Mouse (Mus musculus) lung, embryonic 15.5 days (tissue): ENCODE data around the gene Cald1. TPM values are rescaled to one million over a fixed set of nuclear protein-coding genes. Genes with fewer than 3 reads are reported as not detected.

Source experiments
- ATAC-seq: fragments of 200-750 bp; cut with Nextera tagmentation; 2 replicates; pipeline ENCODE4 v1.8.0; 2017; ENCODE audit warnings: moderate number of reproducible peaks, borderline replicate concordance; ENCODE audit not compliant: low FRiP score, low TSS enrichment; ENCODE audit errors: extremely low read depth
- H3K27ac ChIP-seq: fragments of 300-500 bp; sonication (generic); 2 replicates; pipeline ENCODE4 v1.5.1; 2015; ENCODE audit warnings: moderate library complexity, mild to moderate bottlenecking, inconsistent platforms
- H3K27me3 ChIP-seq: fragments of 300-500 bp; sonication (generic); 2 replicates; pipeline ENCODE4 v1.6.1; 2015; ENCODE audit warnings: inconsistent platforms
- H3K36me3 ChIP-seq: fragments of 300-500 bp; sonication (generic); 2 replicates; pipeline ENCODE4 v1.6.1; 2015; ENCODE audit warnings: inconsistent platforms
- H3K4me1 ChIP-seq: fragments of 300-500 bp; sonication (generic); 2 replicates; pipeline ENCODE4 v1.6.1; 2015; ENCODE audit warnings: inconsistent platforms
- H3K4me2 ChIP-seq: fragments of 300-500 bp; sonication (generic); 2 replicates; pipeline ENCODE4 v1.6.1; 2015; ENCODE audit warnings: inconsistent platforms, mild to moderate bottlenecking, moderate library complexity
- H3K4me3 ChIP-seq: fragments of 300-500 bp; sonication (generic); 2 replicates; pipeline ENCODE4 v1.5.1; 2015; ENCODE audit warnings: mild to moderate bottlenecking, inconsistent platforms
- H3K9ac ChIP-seq: fragments of 300-500 bp; sonication (generic); 2 replicates; pipeline ENCODE4 v1.6.1; 2015; ENCODE audit warnings: inconsistent platforms
- H3K9me3 ChIP-seq: fragments of 300-500 bp; sonication (generic); 2 replicates; pipeline ENCODE4 v1.6.1; 2016; ENCODE audit warnings: inconsistent platforms
- WGBS: fragments of 180-500 bp; shearing (Covaris S2); methylation state at CpG from one replicate; pipeline ENCODE4 v1.1.7; 2015; 5-methylcytosine and 5-hydroxymethylcytosine counted together
- polyA plus RNA-seq: library from polyadenylated mRNA; unstranded; fragments of >200 nt; fragmentation: Nextera tagmentation; extraction: Ambion mirVana; gene quantifications from 2 replicates; pipeline ENCODE4 v1.2.1, GENCODE M21; 2015

The Cald1 gene
- 292 and 299 TPM in 2 replicates for polyA plus RNA-seq

DNA sequence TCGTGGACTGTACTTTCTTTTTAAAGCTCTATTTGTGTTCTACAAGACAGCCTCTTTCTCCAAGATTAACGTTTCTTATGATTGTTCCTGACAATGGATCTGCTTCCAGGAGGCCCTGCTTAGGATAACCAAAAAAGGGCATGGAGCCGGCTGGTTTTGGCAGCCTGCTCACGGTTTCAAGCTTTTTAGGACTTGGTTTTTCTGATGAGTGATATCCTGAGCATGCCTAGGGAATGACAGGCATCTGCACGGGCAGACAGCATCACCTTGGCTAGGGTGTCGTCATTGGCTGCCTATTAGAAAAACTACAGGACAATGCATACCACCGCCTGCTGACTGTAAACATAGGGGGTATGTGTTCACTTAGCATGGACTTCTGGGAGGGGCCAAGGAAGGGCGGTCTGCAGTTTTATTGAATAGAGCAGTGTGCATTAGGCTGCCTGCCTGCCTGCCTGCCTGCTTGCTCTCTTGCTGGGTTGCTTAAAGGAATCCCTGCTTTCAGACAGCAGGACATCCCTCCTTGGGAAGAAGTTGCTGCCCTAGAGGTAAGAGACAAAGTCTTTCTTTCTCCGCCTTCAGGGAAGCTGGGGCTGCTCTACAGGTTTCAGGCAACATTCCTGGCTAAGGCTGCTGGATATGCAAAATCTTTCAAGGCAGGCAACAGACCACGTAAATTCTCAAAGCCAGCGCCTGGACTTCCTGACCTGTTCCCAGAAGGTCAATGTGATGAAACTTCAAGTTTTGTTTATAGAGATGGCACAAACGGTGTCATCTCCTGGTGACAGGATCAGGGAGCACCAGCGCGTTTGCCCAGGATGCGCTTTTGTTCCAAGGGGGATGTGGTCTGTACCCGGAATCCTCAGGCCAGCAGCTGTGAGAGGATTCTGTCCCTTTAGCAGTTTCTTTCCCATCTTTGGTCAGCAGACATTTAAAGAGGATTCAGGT is at the start of gene Cald1:
Cald1 (plus strand) TSS at position 380 of the 945 bp plus-strand sequence.
- Histone ChIP-seq H3K9me3 (no peaks in the 10 kb centered on the region), H3K4me1 (peaks cover 36% of the 10 kb centered on the region), H3K36me3 (no peaks in the 10 kb centered on the region), H3K27ac (peak within 1 kb of the TSS; percentile 81), H3K4me2 (peak within 1 kb of the TSS; percentile 49), H3K4me3 (peak within 1 kb of the TSS; percentile 43), H3K9ac (peak within 1 kb of the TSS; percentile 36), H3K27me3 (no peaks in the 10 kb centered on the region)
- ATAC-seq = peak; percentile 94
- 6% methylated on average over 16 of the region's 16 CpGs for WGBS

DNA sequence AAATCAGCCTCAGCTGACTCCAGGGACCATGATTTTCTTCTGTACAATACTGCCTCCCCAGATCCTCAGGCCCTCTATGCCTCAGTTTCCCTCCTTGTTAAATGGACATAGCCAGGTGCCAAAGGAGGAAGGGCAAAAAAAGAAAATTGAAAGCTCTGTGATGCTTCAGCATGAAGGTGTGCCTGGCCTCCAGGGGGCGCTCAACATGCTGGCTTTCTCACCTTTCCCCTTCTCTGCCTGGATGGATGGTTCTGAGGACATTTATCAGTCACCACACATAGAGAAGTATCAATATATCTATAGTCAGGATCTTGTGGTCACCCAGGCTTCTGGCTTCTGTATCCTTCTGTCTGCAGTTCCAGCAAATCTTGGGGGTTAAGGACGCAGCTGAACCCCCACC is 49.3 kb upstream of the Cald1 start:
- Histone ChIP-seq H3K9ac (no peak overlapping the region), H3K36me3 (no peaks in the 10 kb centered on the region), H3K4me2 (no peak overlapping the region), H3K9me3 (no peaks in the 10 kb centered on the region), H3K27me3 (no peaks in the 10 kb centered on the region), H3K4me1 (peaks cover 34% of the 10 kb centered on the region), H3K4me3 (no peak overlapping the region), H3K27ac (peak overlapping the region; percentile 77)
- WGBS = 55% methylated on average over 2 of the region's 2 CpGs
- no peak for ATAC-seq

DNA sequence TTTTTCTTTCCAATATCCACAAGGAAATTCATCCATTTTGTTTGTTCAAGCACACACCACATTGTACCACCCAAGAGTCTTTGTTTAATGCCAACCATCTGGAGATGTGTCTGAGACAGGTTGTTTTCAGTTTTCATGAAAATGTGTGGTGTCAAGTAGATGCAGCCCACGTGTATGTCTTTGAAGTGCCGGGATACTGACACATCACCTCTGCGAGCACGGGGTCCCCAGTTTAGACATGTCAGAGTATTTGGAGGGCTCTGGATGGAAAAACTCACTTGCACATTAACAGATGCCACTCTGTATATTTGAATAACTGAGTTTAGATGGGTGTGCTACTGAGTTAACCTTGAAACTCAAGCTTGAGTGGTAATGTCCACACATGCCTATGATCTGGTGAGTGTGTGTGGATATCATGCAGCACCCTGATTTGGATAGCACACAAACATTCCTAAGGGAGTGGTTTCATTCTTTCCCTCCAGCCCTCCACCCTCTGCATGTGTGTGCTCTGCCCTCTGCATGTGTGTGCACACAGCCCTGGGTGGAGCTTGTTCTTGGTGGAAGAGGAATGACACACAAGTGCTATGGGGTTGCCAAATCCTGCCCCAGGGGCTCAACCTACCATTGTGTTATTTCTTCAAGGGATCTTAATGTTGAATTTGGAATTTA is 45.7 kb upstream of the Cald1 start:
- no peaks in the 10 kb centered on the region for H3K9me3 ChIP-seq
- H3K4me3 ChIP-seq = no peak overlapping the region
- H3K4me2 ChIP-seq = no peak overlapping the region
- H3K4me1 ChIP-seq = peaks cover 18% of the 10 kb centered on the region; the same call in 1 of the 2 replicates
- no peaks in the 10 kb centered on the region for H3K36me3 ChIP-seq
- H3K27ac ChIP-seq = no peak overlapping the region
- 43% methylated on average over 4 of the region's 4 CpGs for WGBS
- H3K9ac ChIP-seq = no peak overlapping the region
- no peaks in the 10 kb centered on the region for H3K27me3 ChIP-seq
- ATAC-seq = peak; percentile 58; the same call in 1 of the 2 replicates

DNA sequence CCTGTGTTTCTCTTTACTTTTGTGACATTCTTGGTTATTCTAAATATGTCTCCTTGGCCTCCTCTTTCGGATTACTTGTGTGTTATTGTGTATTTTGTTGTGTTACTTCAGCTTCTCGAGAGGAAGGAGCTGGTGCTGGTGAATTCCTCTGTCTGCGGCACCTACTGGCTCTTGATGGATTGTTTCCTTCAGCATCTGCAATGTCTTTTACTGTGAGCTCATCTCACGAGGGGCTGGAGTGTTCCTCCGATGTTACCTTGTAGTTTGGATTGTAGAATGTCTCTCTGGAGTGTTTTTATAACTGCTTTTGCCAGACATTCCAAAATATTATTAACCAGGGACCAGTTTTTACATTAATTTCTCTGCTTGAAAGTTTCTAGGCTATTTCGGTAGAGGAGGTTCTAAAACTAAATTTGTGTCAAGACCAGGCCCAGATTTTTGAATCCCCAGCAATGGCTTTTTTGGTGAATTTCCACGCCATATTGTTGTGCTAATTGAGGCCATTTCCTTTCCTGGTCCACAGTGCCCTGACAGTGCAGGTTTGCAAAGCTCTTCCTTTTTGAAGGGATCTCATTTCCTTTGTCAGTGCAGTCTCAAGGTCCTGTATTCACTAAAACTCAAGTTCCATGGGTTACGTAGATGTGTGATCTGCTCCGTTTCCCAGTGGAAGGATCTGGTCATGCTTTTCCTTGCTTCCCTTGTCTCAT is 43.9 kb upstream of the Cald1 start:
- Histone ChIP-seq H3K4me3 (no peak overlapping the region), H3K27me3 (no peaks in the 10 kb centered on the region), H3K9ac (no peak overlapping the region), H3K27ac (no peak overlapping the region), H3K4me2 (no peak overlapping the region), H3K4me1 (0 out of 2 replicates have a peak, but pooled peaks cover 4% of the 10 kb centered on the region), H3K9me3 (no peaks in the 10 kb centered on the region), H3K36me3 (no peaks in the 10 kb centered on the region)
- no peak for ATAC-seq
- WGBS = 59% methylated on average over 9 of the region's 9 CpGs

DNA sequence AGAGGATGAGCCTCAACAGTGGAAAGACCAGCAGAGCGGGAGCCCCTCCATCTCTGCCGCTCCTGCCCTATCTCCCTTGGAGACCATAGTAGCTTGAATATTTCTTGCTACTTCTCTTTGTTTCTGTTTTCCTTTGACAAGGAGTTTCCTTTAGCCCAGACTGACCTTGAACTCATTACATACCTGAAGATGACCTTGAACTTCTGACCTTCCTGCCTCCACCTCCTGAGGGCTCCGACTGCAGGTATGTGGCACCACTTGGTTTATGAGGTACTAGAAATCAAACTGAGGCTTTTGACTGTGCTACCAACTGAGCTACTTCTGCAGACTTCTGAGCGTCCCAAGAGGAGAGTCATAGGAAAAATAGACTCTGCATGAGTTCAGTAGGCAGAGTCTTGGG is 38.8 kb upstream of the Cald1 start:
- Histone ChIP-seq H3K27ac (no peak overlapping the region; the same call in 1 of the 2 replicates), H3K4me1 (no peaks in the 10 kb centered on the region), H3K9me3 (no peaks in the 10 kb centered on the region), H3K9ac (no peak overlapping the region), H3K4me3 (no peak overlapping the region), H3K27me3 (no peaks in the 10 kb centered on the region), H3K4me2 (no peak overlapping the region), H3K36me3 (no peaks in the 10 kb centered on the region)
- 76% methylated on average over 4 of the region's 4 CpGs for WGBS
- ATAC-seq = no peak

DNA sequence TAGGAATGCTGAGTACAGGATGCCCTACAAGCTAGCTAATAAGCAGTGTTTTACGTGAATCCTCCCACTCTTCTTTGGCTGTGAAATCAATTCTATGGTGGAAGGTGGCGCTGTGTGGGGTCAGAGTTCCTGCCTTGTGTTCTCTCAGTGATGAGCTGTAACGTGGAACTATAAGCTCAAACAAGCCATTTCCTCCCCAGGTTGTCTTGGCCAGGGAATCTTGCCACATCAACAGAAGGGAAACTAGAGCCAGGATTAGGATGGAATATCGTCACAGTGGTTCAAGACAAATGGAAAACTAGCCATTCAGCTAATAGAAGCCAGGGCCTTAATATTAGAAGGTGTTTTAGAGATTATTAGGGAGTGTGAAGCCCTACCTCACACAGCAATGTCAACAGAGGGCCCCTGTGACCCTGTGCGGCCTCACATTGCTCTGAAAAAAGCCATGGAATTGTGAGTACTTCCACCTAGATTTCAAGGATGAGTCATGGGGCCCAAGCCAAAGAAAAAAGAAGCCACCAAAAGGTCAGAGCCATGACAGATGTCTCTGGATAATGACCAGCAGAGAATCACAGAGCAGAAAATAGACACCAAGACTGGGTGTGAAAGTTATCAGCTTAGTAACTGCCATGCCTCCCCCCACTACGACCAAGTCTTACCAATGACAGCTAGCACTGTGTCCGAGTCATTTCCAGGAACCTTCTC is 33.0 kb upstream of the Cald1 start:
- WGBS = 75% methylated on average over 7 of the region's 7 CpGs
- no peak overlapping the region for H3K4me3 ChIP-seq

DNA sequence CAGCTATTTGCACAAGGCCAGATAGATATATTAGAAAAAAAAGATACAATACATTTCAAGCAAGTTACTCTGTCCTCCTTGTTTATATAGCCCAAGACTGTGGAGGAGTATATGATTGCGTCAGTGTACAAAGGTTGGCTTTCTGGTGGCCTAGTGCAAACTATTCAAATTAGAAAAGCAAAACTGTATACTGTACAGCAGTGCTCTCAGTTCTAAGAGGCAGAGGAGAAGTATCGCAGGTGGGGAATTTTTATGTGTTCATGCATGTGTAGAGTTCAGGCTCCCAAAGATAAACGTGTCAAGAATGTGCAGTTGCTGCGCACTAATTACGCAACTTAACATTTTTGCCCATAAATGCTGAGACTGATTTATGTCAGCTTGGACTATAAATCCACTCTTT is 31.0 kb upstream of the Cald1 start:
- Histone ChIP-seq H3K27ac (no peak overlapping the region), H3K4me1 (no peaks in the 10 kb centered on the region), H3K4me2 (no peak overlapping the region), H3K9ac (no peak overlapping the region), H3K36me3 (no peaks in the 10 kb centered on the region), H3K27me3 (no peaks in the 10 kb centered on the region), H3K9me3 (no peaks in the 10 kb centered on the region), H3K4me3 (no peak overlapping the region)
- no peak for ATAC-seq
- WGBS = 46% methylated on average over 5 of the region's 5 CpGs

More for the DNA sequence above, 33.0 kb upstream of the Cald1 start:
- H3K9ac ChIP-seq = no peak overlapping the region
- no peaks in the 10 kb centered on the region for H3K4me1 ChIP-seq
- no peak for ATAC-seq
- H3K27ac ChIP-seq = no peak overlapping the region
- no peaks in the 10 kb centered on the region for H3K36me3 ChIP-seq
- H3K4me2 ChIP-seq = no peak overlapping the region
- H3K9me3 ChIP-seq = no peaks in the 10 kb centered on the region
- no peaks in the 10 kb centered on the region for H3K27me3 ChIP-seq

DNA sequence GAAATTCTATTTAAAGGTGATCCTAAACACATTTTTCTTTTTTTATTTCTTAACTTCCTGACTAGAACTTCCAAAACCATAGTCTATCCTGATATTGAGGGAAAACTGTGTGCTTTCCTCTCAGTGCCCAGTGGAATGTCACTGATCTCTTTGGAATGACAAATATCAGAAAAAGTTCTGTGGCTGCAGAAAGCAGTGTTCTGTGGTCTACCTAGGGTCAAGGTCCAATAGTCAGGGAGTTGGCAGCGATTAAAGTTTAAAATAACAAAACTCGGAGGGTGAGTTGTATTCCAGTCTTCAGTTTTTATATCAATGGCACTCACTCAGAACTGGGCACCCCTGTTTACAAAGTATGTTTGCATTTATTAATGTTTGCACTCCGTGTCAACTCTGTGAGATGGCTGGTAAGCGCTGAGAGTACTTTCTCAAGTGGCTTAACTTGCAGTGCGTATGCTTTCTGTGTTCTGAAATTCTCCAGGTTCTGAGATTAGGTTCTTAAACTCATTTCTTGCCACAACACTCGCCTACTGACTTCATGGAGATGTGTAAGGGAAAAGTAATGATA is 18.7 kb upstream of the Cald1 start:
- Histone ChIP-seq H3K9me3 (no peaks in the 10 kb centered on the region), H3K4me3 (no peak overlapping the region), H3K27ac (peak overlapping the region; percentile 12), H3K4me2 (no peak overlapping the region), H3K27me3 (no peaks in the 10 kb centered on the region), H3K9ac (no peak overlapping the region), H3K36me3 (no peaks in the 10 kb centered on the region), H3K4me1 (peaks cover 13% of the 10 kb centered on the region; the same call in 1 of the 2 replicates)
- 0 out of 2 replicates have a peak, but pooled peaks have one; percentile 46 for ATAC-seq
- WGBS = 53% methylated on average over 6 of the region's 6 CpGs

DNA sequence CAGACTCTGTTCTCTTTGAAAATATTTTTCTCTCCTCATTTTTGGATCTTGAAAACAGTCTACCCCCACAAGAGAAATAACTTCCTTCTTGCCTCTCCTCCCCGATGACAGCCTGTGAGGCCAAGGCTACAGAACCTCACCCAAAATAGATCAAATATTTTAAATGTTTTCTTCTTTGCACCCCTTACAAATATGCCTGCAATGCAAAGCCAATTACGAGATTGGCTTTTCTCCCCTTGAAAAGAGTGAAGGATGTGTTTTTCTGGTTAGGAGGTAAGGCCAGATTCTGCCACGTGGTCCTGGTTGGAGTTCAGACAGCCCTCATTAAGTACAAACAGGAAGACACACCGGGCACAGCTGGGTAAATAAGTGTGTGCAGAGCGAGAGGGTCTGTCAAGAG is 14.9 kb upstream of the Cald1 start:
- H3K36me3 ChIP-seq = no peaks in the 10 kb centered on the region
- no peak overlapping the region for H3K27ac ChIP-seq
- no peaks in the 10 kb centered on the region for H3K9me3 ChIP-seq
- 27% methylated on average over 5 of the region's 5 CpGs for WGBS
- H3K4me2 ChIP-seq = no peak overlapping the region
- no peak overlapping the region for H3K9ac ChIP-seq
- no peak for ATAC-seq
- peaks cover 10% of the 10 kb centered on the region; the same call in 1 of the 2 replicates for H3K4me1 ChIP-seq
- no peaks in the 10 kb centered on the region for H3K27me3 ChIP-seq
- no peak overlapping the region for H3K4me3 ChIP-seq

DNA sequence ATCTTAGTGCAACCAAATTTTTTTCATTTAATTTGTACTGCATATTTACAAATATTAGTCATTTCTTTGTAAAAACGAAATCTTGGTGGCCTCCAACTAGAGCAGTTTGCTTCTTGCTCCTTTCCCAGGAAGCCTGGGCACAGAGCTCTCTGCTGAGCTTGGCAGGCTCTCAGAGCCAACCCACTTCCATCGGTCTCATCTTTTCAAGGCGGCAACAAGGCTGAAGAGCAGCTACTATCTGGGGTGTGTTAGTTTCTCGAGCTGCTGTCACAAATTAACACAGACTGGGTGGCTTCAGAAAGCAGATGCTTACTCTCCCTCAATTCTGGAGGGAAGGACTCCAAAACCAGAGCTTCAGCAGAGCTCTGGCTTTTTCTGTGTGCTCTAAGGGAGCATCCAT is 10.2 kb upstream of the Cald1 start:
- Histone ChIP-seq H3K9ac (no peak overlapping the region), H3K4me3 (no peak overlapping the region), H3K4me1 (0 out of 2 replicates have a peak, but pooled peaks cover 6% of the 10 kb centered on the region), H3K27ac (no peak overlapping the region), H3K9me3 (no peaks in the 10 kb centered on the region), H3K36me3 (no peaks in the 10 kb centered on the region), H3K27me3 (no peaks in the 10 kb centered on the region), H3K4me2 (no peak overlapping the region)
- WGBS = 63% methylated on average over 4 of the region's 4 CpGs
- ATAC-seq = no peak

DNA sequence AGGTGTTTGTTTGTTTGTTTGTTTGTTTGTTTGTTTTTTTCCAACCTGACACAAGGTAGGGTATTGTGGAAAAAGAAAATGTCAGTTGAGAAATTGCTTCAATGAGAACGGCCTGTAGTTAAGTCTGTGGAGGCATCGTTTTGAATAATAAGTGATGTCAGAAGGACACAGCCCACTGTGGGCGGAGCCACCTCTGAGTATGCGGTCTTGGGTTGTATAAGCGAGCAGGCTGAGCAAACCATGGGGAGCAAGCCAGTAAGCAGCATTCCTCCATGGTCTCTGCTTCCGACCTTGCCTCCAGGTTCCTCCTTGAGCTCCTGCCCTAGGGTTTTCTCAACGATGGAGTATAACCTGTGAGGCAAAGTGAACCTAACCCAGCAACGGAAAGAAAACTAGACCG is 7.6 kb upstream of the Cald1 start:
- Histone ChIP-seq H3K4me3 (no peak overlapping the region), H3K27ac (no peak overlapping the region), H3K9ac (no peak overlapping the region), H3K4me1 (no peaks in the 10 kb centered on the region), H3K36me3 (no peaks in the 10 kb centered on the region), H3K4me2 (no peak overlapping the region), H3K9me3 (no peaks in the 10 kb centered on the region), H3K27me3 (no peaks in the 10 kb centered on the region)
- ATAC-seq = no peak
- WGBS = 92% methylated on average over 9 of the region's 9 CpGs
